Mouse (Mus musculus): ENCODE data around the gene Eci2. TPM values are rescaled to one million over a fixed set of nuclear protein-coding genes. Genes with fewer than 3 reads are reported as not detected.

Gene Eci2
- 40.9 and 42.8 TPM in 2 replicates for polyA plus RNA-seq (2011; ENCODE audit: insufficient read depth, insufficient read length, low read depth, missing spikeins)

DNA sequence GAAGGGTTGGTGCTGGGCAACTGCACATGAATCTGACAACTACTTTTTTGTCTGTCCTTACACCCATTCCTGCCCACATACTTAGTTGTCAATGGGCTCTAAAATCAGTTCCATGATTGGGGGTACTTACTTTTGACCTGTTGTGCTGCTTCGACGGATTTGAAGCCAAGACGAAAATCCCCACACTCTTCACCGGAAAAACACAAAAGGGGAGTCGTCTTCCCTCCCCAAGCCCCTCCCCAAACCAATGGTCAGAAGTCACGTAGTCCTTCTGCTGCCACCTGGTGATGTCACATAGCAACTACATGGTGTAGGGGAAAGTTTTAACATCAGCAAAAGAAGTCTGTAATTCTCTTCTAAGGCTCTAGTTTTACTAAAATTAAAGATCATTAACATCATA, at the start of gene Eci2:
Gene Eci2, minus strand, starts transcription at position 218 of the 400 bp plus-strand sequence.
- TF ChIP-seq CTCF (IDR thresholded peaks at IDR 0.05; ENCODE audit: low read depth, low read length) (peak; percentile 58), EP300 (IDR thresholded peaks at IDR 0.05; ENCODE audit: insufficient read depth, low read depth, low read length) (no peak), POLR2A (IDR thresholded peaks at IDR 0.05; ENCODE audit: insufficient read depth, low read length) (no peak)
- H3K9me3 ChIP-seq (replicated peaks; ENCODE audit: control insufficient read depth, insufficient read depth, low read length, poor library complexity, severe bottlenecking), result no peaks in the 10 kb centered on the region
- H3K4me1 ChIP-seq (ENCODE audit: control insufficient read depth, insufficient read depth, low read length), result no peaks in the 10 kb centered on the region
- no peak within 1 kb of the TSS for H3K4me3 ChIP-seq (ENCODE audit: low read depth, low read length)
- no peak within 1 kb of the TSS for H3K9ac ChIP-seq (ENCODE audit: low read depth, poor library complexity, severe bottlenecking)
- no peaks in the 10 kb centered on the region for H3K27me3 ChIP-seq (ENCODE audit: control insufficient read depth, insufficient read depth, low read length, poor library complexity, severe bottlenecking)
- no peaks in the 10 kb centered on the region for H3K36me3 ChIP-seq (ENCODE audit: control insufficient read depth, insufficient read depth, low read length, poor library complexity, severe bottlenecking)
- H3K27ac ChIP-seq (ENCODE audit: insufficient read depth, low read length), result no peak within 1 kb of the TSS

DNA sequence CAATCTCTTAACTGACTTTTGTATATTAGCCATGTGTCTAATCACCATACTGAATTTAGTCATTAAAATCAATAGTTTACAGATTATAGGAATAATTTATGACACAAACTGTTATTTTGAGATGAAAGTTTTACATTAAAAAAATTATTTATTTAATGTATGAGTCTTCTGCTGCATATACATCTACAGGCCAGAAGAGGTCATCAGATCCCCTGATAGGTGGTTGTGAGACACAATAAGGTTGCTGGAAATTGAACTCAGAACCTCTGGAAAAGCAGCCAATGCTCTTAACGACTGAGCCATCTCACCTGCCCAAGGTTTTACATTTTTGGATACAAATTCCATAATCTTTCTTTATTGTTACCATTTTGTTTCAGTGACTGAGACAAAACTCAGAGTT, 48.0 kb upstream of the Eci2 start:
- TF ChIP-seq CTCF (IDR thresholded peaks at IDR 0.05; ENCODE audit: low read depth, low read length) (no peak), POLR2A (IDR thresholded peaks at IDR 0.05; ENCODE audit: insufficient read depth, low read length) (no peak), EP300 (IDR thresholded peaks at IDR 0.05; ENCODE audit: insufficient read depth, low read depth, low read length) (no peak)
- Histone ChIP-seq H3K4me1 (ENCODE audit: control insufficient read depth, insufficient read depth, low read length) (no peaks in the 10 kb centered on the region), H3K9me3 (replicated peaks; ENCODE audit: control insufficient read depth, insufficient read depth, low read length, poor library complexity, severe bottlenecking) (no peaks in the 10 kb centered on the region), H3K27ac (ENCODE audit: insufficient read depth, low read length) (no peak overlapping the region), H3K36me3 (ENCODE audit: control insufficient read depth, insufficient read depth, low read length, poor library complexity, severe bottlenecking) (no peaks in the 10 kb centered on the region), H3K9ac (ENCODE audit: low read depth, poor library complexity, severe bottlenecking) (no peak overlapping the region), H3K4me3 (ENCODE audit: low read depth, low read length) (no peak overlapping the region), H3K27me3 (ENCODE audit: control insufficient read depth, insufficient read depth, low read length, poor library complexity, severe bottlenecking) (no peaks in the 10 kb centered on the region)

DNA sequence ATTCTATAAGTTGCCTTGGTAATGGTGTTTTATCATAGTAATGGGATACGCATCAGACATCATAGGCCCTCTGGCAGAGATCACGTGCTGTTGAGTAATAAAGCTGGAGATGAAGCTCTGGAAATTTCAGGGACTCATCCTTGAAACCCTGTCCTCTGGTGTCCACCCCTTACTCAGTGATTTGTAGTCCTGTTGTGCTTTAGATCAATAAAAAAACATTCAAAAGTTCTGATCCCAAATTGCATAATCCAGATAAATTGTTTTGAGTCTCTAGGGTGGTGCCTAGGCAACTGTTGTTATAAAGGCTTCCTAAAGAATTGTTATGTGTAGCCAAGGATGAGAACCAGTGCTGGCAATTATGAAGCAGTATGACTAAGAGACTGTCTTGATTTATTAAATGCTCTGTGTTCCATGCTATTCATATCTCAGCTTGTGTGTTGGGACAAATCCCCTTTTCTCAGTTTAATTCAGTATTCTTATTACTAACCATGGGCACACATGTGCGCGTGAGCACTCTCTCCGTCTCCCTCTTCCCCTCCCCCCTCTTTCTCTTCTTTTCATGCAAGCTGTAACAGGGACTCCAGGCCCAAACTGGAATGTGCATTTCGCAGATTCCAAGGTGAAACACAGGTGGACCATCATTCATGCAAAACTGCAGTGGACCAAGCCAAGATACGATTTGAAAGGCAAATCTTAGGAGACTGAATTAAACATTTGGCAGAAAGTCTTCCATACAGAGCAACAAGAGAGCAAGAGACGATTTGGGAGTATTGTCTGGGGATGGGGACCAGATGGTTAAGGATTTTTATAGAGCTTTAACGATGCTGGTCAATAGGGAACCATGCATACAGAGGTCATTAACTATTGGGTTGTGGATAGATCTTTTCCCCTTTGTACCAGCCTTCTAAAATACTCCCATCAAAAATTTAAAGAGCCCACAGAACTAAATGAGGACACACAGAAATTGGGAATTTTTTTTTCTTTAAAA, 43.9 kb upstream of the Eci2 start:
- H3K4me3 ChIP-seq (ENCODE audit: low read depth, low read length), result no peak overlapping the region
- no peaks in the 10 kb centered on the region for H3K9me3 ChIP-seq (replicated peaks; ENCODE audit: control insufficient read depth, insufficient read depth, low read length, poor library complexity, severe bottlenecking)
- no peaks in the 10 kb centered on the region for H3K36me3 ChIP-seq (ENCODE audit: control insufficient read depth, insufficient read depth, low read length, poor library complexity, severe bottlenecking)
- no peak overlapping the region for H3K9ac ChIP-seq (ENCODE audit: low read depth, poor library complexity, severe bottlenecking)
- TF ChIP-seq EP300 (IDR thresholded peaks at IDR 0.05; ENCODE audit: insufficient read depth, low read depth, low read length) (no peak), POLR2A (IDR thresholded peaks at IDR 0.05; ENCODE audit: insufficient read depth, low read length) (no peak), CTCF (IDR thresholded peaks at IDR 0.05; ENCODE audit: low read depth, low read length) (no peak)
- H3K27me3 ChIP-seq (ENCODE audit: control insufficient read depth, insufficient read depth, low read length, poor library complexity, severe bottlenecking), result no peaks in the 10 kb centered on the region
- H3K27ac ChIP-seq (ENCODE audit: insufficient read depth, low read length), result no peak overlapping the region
- H3K4me1 ChIP-seq (ENCODE audit: control insufficient read depth, insufficient read depth, low read length), result no peaks in the 10 kb centered on the region

DNA sequence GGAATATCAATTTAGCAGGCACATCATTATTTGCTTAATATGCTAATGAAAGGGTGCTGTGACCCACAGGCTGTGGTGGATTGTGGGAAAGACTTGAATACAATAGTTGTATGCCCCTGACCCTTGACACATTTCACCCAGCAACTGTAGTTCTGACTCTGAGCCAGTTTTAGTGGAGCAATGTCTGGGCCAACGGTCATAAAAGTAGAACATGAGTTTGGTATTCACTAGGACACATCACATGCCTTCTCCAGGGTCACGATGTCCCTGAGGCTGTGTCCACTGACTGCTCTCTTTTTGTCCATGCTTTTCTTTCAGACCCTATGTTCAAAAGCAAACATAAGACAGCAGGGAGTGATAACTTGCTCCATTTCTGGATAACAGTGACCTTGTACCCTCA, 40.2 kb upstream of the Eci2 start:
- TF ChIP-seq EP300 (IDR thresholded peaks at IDR 0.05; ENCODE audit: insufficient read depth, low read depth, low read length) (no peak), POLR2A (IDR thresholded peaks at IDR 0.05; ENCODE audit: insufficient read depth, low read length) (no peak), CTCF (IDR thresholded peaks at IDR 0.05; ENCODE audit: low read depth, low read length) (no peak)
- Histone ChIP-seq H3K4me3 (ENCODE audit: low read depth, low read length) (no peak overlapping the region), H3K36me3 (ENCODE audit: control insufficient read depth, insufficient read depth, low read length, poor library complexity, severe bottlenecking) (no peaks in the 10 kb centered on the region), H3K9ac (ENCODE audit: low read depth, poor library complexity, severe bottlenecking) (no peak overlapping the region), H3K9me3 (replicated peaks; ENCODE audit: control insufficient read depth, insufficient read depth, low read length, poor library complexity, severe bottlenecking) (no peaks in the 10 kb centered on the region), H3K4me1 (ENCODE audit: control insufficient read depth, insufficient read depth, low read length) (no peaks in the 10 kb centered on the region), H3K27me3 (ENCODE audit: control insufficient read depth, insufficient read depth, low read length, poor library complexity, severe bottlenecking) (no peaks in the 10 kb centered on the region), H3K27ac (ENCODE audit: insufficient read depth, low read length) (no peak overlapping the region)

DNA sequence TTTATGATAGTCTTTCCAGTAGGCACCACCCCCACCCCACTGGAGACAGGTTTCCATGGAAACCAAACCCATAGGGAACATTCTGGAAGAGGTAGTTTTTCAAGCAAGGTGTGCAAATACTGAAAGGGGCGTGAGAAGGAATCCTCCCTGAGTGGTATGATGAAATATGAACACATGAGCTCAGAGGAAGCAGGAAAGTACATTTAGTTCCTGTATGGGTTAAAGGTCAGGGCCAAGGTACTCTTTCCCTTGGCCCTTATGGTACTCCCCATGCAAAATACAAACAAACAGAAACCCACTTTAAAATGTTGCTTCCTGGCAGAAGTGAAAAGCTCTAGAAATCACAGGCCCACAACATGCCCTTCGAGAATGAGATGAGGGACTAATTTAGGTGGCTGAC, 39.1 kb upstream of the Eci2 start:
- Histone ChIP-seq H3K36me3 (ENCODE audit: control insufficient read depth, insufficient read depth, low read length, poor library complexity, severe bottlenecking) (no peaks in the 10 kb centered on the region), H3K4me1 (ENCODE audit: control insufficient read depth, insufficient read depth, low read length) (no peaks in the 10 kb centered on the region), H3K4me3 (ENCODE audit: low read depth, low read length) (no peak overlapping the region), H3K9ac (ENCODE audit: low read depth, poor library complexity, severe bottlenecking) (no peak overlapping the region), H3K27me3 (ENCODE audit: control insufficient read depth, insufficient read depth, low read length, poor library complexity, severe bottlenecking) (no peaks in the 10 kb centered on the region), H3K9me3 (replicated peaks; ENCODE audit: control insufficient read depth, insufficient read depth, low read length, poor library complexity, severe bottlenecking) (no peaks in the 10 kb centered on the region), H3K27ac (ENCODE audit: insufficient read depth, low read length) (no peak overlapping the region)
- no peak for TF ChIP-seq CTCF (IDR thresholded peaks at IDR 0.05; ENCODE audit: low read depth, low read length)

DNA sequence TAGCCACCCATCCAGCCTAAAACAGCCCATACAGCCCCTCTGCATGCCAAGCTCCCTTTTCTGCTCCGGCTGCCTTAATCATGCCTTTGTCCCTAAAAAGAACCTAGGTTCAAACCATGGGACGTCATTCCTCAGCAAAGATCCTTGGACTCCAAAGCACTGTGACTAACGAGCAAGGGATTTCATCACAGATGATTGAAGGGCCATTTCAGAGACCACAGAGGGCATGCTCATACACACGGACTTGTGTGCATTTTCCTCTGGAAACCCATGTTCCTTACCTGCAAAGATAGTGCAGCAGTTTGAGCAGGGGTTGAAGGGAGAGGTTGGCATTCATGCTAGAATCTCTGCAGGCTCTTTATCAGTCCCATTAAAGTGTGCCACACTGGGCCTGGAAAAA, 37.5 kb upstream of the Eci2 start:
- H3K36me3 ChIP-seq (ENCODE audit: control insufficient read depth, insufficient read depth, low read length, poor library complexity, severe bottlenecking), result no peaks in the 10 kb centered on the region
- H3K27me3 ChIP-seq (ENCODE audit: control insufficient read depth, insufficient read depth, low read length, poor library complexity, severe bottlenecking), result no peaks in the 10 kb centered on the region
- H3K9ac ChIP-seq (ENCODE audit: low read depth, poor library complexity, severe bottlenecking), result no peak overlapping the region
- no peak for TF ChIP-seq EP300 (IDR thresholded peaks at IDR 0.05; ENCODE audit: insufficient read depth, low read depth, low read length)
- TF ChIP-seq POLR2A (IDR thresholded peaks at IDR 0.05; ENCODE audit: insufficient read depth, low read length), result no peak
- no peak for TF ChIP-seq CTCF (IDR thresholded peaks at IDR 0.05; ENCODE audit: low read depth, low read length)
- no peak overlapping the region for H3K27ac ChIP-seq (ENCODE audit: insufficient read depth, low read length)
- H3K4me1 ChIP-seq (ENCODE audit: control insufficient read depth, insufficient read depth, low read length), result no peaks in the 10 kb centered on the region
- H3K4me3 ChIP-seq (ENCODE audit: low read depth, low read length), result no peak overlapping the region
- H3K9me3 ChIP-seq (replicated peaks; ENCODE audit: control insufficient read depth, insufficient read depth, low read length, poor library complexity, severe bottlenecking), result no peaks in the 10 kb centered on the region
